Mouse (Mus musculus): ENCODE data around the gene Ghdc. TPM values are rescaled to one million over a fixed set of nuclear protein-coding genes. Genes with fewer than 3 reads are reported as not detected.

Gene Ghdc
- polyA plus RNA-seq, 1 experiment from 2014 or later = 5.4 TPM

- no peaks in the 10 kb centered on the region for H3K27me3 ChIP-seq
- no peak overlapping the region for H3K27ac ChIP-seq
- peaks cover 54% of the 10 kb centered on the region for H3K36me3 ChIP-seq
- H3K4me1 ChIP-seq (replicated peaks) = peaks cover 19% of the 10 kb centered on the region
- H3K9me3 ChIP-seq = no peaks in the 10 kb centered on the region
- H3K4me3 ChIP-seq (replicated peaks) = no peak overlapping the region
- H3K4me2 ChIP-seq = no peak overlapping the region
- 90% methylated on average over 6 of the region's 7 CpGs for WGBS
- no peak overlapping the region for H3K9ac ChIP-seq (replicated peaks)
- ATAC-seq (ENCODE audit: insufficient number of reproducible peaks, insufficient read depth, low FRiP score, low TSS enrichment, low read depth) = no peak
Measured at GRCm38 (mm10) chr11:100718462-100718861, 52.3 kb downstream of the Ghdc start.

- Histone ChIP-seq H3K36me3 (peaks cover 54% of the 10 kb centered on the region), H3K4me3 (replicated peaks) (no peak overlapping the region), H3K4me2 (no peak overlapping the region), H3K4me1 (replicated peaks) (peaks cover 25% of the 10 kb centered on the region), H3K9ac (replicated peaks) (no peak overlapping the region), H3K9me3 (no peaks in the 10 kb centered on the region), H3K27ac (no peak overlapping the region), H3K27me3 (no peaks in the 10 kb centered on the region)
- 84% methylated on average over 3 of the region's 3 CpGs for WGBS
- ATAC-seq (ENCODE audit: insufficient number of reproducible peaks, insufficient read depth, low FRiP score, low TSS enrichment, low read depth) = no peak
Measured at GRCm38 (mm10) chr11:100716649-100717048, 54.1 kb downstream of the Ghdc start.

Other genes with a start within 250 kb of the Ghdc start
- 186 and 196 TPM in 2 replicates for gene Acly, start 243.0 kb downstream of the Ghdc start, polyA plus RNA-seq (2016; fragmentation: Nextera tagmentation; extraction: Ambion mirVana)
- 1.2 and 1.4 TPM in 2 replicates for gene Ttc25, start 225.3 kb downstream of the Ghdc start, polyA plus RNA-seq (2016; fragmentation: Nextera tagmentation; extraction: Ambion mirVana)
- gene Cnp, start 196.1 kb downstream of the Ghdc start, polyA plus RNA-seq (2016; fragmentation: Nextera tagmentation; extraction: Ambion mirVana) = 32.3 and 34.5 TPM in 2 replicates
- 79.9 and 80.4 TPM in 2 replicates for gene Nkiras2, start 151.7 kb downstream of the Ghdc start, polyA plus RNA-seq (2016; fragmentation: Nextera tagmentation; extraction: Ambion mirVana)
- gene Dnajc7, start 150.8 kb downstream of the Ghdc start, polyA plus RNA-seq (2016; fragmentation: Nextera tagmentation; extraction: Ambion mirVana) = 282 and 288 TPM in 2 replicates
- 0.70 and 0.74 TPM in 2 replicates for gene Zfp385c, start 78.5 kb downstream of the Ghdc start, polyA plus RNA-seq (2016; fragmentation: Nextera tagmentation; extraction: Ambion mirVana)
- gene Dhx58, start 66.7 kb downstream of the Ghdc start, polyA plus RNA-seq (2016; fragmentation: Nextera tagmentation; extraction: Ambion mirVana) = 3.3 and 3.8 TPM in 2 replicates
- 64.0 and 65.8 TPM in 2 replicates for gene Kat2a, start 58.5 kb downstream of the Ghdc start, polyA plus RNA-seq (2016; fragmentation: Nextera tagmentation; extraction: Ambion mirVana)
- gene Hspb9, start 57.1 kb downstream of the Ghdc start, polyA plus RNA-seq (2016; fragmentation: Nextera tagmentation; extraction: Ambion mirVana) = 0.47 TPM in 1 of 2 replicates, not detected in the other
- 14.3 and 24.3 TPM in 2 replicates for gene Rab5c, start 32.7 kb downstream of the Ghdc start, polyA plus RNA-seq (2016; fragmentation: Nextera tagmentation; extraction: Ambion mirVana)
- gene Kcnh4, start 11.0 kb downstream of the Ghdc start, polyA plus RNA-seq (2016; fragmentation: Nextera tagmentation; extraction: Ambion mirVana) = not detected in 2 replicates
- gene Hcrt, start 8.0 kb downstream of the Ghdc start, polyA plus RNA-seq (2016; fragmentation: Nextera tagmentation; extraction: Ambion mirVana) = not detected in 2 replicates
- 20.4 and 20.6 TPM in 2 replicates for gene Stat5b, start 79.8 kb upstream of the Ghdc start, polyA plus RNA-seq (2016; fragmentation: Nextera tagmentation; extraction: Ambion mirVana)
- 4.0 and 5.5 TPM in 2 replicates for gene Stat5a, start 88.4 kb upstream of the Ghdc start, polyA plus RNA-seq (2016; fragmentation: Nextera tagmentation; extraction: Ambion mirVana)
- 40.5 and 40.8 TPM in 2 replicates for gene Stat3, start 168.6 kb upstream of the Ghdc start, polyA plus RNA-seq (2016; fragmentation: Nextera tagmentation; extraction: Ambion mirVana)
- 38.4 and 48.2 TPM in 2 replicates for gene Cavin1, start 199.9 kb upstream of the Ghdc start, polyA plus RNA-seq (2016; fragmentation: Nextera tagmentation; extraction: Ambion mirVana)
- gene Atp6v0a1, start 238.5 kb upstream of the Ghdc start, polyA plus RNA-seq (2016; fragmentation: Nextera tagmentation; extraction: Ambion mirVana) = 26.9 and 29.4 TPM in 2 replicates

All from limb, embryonic 12.5 days (tissue).